Mouse (Mus musculus): ENCODE data around the gene Scgb1c1. TPM values are rescaled to one million over a fixed set of nuclear protein-coding genes. Genes with fewer than 3 reads are reported as not detected.

Gene Scgb1c1
- not detected for polyA plus RNA-seq (2017; shearing (Covaris generic))

DNA sequence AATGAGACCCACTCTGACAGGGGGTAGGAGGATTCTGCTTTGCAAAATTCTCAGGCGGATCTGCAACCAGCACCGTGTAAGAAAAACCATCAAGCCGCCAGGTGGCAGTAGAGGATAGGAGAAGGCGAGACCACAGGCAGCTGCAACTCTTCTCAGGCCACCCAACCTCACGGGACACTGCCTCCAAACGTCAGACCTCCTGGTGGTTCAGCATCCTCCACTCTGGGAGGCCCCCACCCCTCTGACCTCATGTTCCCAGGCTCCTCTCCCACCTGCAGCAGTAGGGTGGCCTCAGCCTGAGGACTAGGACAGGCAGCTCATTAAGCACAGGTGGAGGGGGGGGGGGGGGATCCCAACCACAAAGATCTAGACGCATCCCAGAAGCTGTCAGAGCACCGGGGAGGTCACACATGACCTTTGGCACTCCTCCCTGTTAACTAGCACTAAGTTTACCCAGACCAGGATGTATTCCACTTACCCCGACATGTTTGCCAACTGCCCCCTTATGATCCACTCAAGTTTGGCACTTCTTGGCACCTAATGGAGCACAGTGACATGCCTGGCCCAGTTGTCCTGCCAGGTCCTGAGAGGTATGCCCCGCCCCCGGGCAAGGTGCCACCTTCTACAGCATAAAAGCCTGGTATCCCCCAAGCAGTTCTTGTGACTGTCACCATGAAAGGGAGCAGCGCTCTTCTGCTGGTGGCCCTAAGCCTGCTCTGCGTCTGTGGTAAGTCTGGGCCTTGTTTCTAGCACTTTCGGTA lies at the start of gene Scgb1c1:
TSS of gene Scgb1c1 (plus strand) at position 643 of the 761 bp plus-strand sequence.
- ATAC-seq, result peak; percentile 87

- ATAC-seq, result no peak
These were observed 47.7 kb upstream of the Scgb1c1 start for GRCm38 (mm10) chr7:140797619-140798018.

- ATAC-seq, result no peak
These were observed 47.1 kb upstream of the Scgb1c1 start for GRCm38 (mm10) chr7:140798212-140798611.

DNA sequence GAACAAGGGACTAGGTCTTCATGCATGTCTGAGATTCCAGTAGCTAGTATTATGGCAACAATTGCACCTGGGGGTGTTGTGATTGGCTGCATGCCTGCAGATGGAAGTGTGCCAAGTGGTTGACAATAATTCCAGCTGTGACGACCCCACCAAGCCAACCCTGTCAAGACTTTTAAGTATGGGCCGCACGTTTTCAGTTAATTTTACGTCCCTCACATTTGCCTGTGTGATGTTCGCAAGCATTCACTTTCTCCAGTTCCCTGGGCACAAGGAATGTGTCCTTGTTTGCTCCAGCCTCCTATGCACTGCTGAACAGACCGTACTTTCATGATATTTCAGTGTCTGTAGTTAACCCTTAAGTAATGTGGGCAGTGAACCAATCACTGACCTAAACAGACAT lies 42.7 kb upstream of the Scgb1c1 start:
- ATAC-seq, result no peak

DNA sequence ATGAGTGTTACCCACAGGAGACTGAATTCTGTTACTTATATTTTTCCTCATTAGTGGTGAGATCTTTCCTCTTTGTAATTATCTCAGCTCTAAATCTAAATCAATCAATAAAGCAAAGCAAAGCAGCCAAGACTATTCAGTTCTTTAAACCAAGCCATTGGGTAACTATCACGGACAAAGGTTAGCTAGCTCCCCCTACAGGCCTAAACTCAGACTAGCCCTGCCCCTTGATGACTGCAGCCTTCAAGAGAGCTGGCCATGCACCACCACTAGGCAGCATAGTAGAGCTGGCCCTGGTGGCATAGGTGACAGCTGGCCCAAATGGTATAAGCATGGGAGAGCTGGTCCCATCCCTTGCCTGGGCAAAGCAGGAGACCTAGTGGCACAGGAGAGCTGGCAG lies 39.6 kb upstream of the Scgb1c1 start:
- ATAC-seq, result no peak

DNA sequence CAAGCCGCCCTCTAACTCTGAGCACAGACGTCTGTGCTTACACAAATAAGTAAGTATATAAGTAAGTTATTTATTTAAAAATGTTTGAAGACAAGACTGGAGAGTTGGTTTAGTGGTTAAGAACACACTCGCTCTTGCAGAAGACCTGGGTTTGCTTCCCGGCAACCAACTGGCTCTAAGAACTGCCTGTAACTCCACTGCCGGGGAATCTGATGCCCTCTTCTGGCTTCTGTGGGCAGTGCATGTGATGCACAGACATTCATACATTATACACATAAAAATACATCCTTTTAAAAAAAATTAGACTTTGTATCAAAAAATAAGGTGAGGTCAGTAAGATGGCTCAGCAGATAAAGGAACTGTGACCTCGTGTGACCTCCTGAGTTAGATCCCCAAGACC lies 34.9 kb upstream of the Scgb1c1 start:
- no peak for ATAC-seq

GRCm38 (mm10) chr7:140811714-140812113 lies 33.6 kb upstream of the Scgb1c1 start:
- no peak for ATAC-seq

- ATAC-seq, result no peak
These were observed 32.5 kb upstream of the Scgb1c1 start for GRCm38 (mm10) chr7:140812850-140813249.

- ATAC-seq, result no peak
These were observed 25.2 kb upstream of the Scgb1c1 start for GRCm38 (mm10) chr7:140820173-140820572.

GRCm38 (mm10) chr7:140821305-140821652 lies 24.1 kb upstream of the Scgb1c1 start:
- ATAC-seq, result no peak

GRCm38 (mm10) chr7:140821653-140822329 lies 23.6 kb upstream of the Scgb1c1 start, which contains the start of gene Zfp941:
Gene Zfp941 (minus strand): TSS chr7:140822178.
- no peak for ATAC-seq

- ATAC-seq, result no peak
These were observed 22.6 kb upstream of the Scgb1c1 start for GRCm38 (mm10) chr7:140822731-140823130.

GRCm38 (mm10) chr7:140828171-140828881 lies 17.0 kb upstream of the Scgb1c1 start:
- ATAC-seq, result no peak

GRCm38 (mm10) chr7:140831447-140831846 lies 13.9 kb upstream of the Scgb1c1 start:
- no peak for ATAC-seq

GRCm38 (mm10) chr7:140833341-140833740 lies 12.0 kb upstream of the Scgb1c1 start:
- ATAC-seq, result no peak

- ATAC-seq, result no peak
These were observed 10.2 kb upstream of the Scgb1c1 start, which contains the start of gene Urah for GRCm38 (mm10) chr7:140834968-140835757. Gene Urah (plus strand): TSS chr7:140835018.

- ATAC-seq, result no peak
These were observed 9.6 kb upstream of the Scgb1c1 start for GRCm38 (mm10) chr7:140835758-140836087.

GRCm38 (mm10) chr7:140836243-140837115 lies 8.9 kb upstream of the Scgb1c1 start:
- no peak for ATAC-seq

- ATAC-seq, result no peak
These were observed 5.8 kb upstream of the Scgb1c1 start for GRCm38 (mm10) chr7:140839556-140839955.

- ATAC-seq, result no peak
These were observed 4.3 kb upstream of the Scgb1c1 start for GRCm38 (mm10) chr7:140840750-140841735.
